Mouse (Mus musculus): ENCODE measurements around the gene Sh3pxd2a.

DNA sequence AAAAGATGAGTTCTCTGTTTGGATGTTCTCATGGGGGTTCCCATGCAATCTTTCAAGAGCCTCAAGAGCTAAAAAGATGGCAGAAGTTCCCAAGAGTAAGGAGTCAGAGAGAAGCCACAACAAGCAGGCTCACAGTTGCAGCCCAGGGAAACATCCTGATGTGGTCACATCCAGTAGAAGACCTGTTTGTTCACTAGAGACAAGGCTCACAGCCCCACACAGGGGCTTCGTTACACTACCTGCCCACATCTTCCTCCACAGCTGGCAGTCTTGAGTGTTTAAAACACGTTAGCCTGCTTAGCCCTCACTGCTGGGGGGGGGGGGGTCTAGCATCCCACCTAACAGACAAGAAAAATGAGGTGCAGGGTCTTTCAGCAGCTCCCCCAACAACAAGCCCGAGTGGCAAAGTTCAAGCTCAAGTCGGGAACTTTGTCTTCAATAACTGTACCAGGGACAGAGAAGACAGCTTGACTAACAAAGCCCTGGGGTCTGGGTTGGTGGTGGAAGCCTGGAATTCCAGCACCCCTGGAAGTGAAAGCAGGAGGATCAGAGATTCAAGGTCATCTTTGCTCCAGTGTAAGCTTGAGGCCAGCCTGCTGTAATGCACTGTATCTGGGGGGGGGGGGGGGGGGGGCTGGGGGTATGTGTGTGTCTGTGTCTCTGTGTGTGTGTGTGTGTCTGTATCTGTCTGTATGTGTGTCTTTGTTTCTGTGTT lies 14.5 kb downstream of the Sh3pxd2a start:
- TF ChIP-seq CTCF (IDR thresholded peaks at IDR 0.05; ENCODE audit: low read depth) (no peak), EP300 (IDR thresholded peaks at IDR 0.05; ENCODE audit: low read depth) (no peak)

All from liver, postnatal 0 days (tissue).